Mouse (Mus musculus): ENCODE results near the gene Ago3. TPM values are rescaled to one million over a fixed set of nuclear protein-coding genes. Genes with fewer than 3 reads are reported as not detected.

Gene Ago3
- polyA plus RNA-seq, 1 experiment from 2014 or later, result 7.7 TPM

DNA sequence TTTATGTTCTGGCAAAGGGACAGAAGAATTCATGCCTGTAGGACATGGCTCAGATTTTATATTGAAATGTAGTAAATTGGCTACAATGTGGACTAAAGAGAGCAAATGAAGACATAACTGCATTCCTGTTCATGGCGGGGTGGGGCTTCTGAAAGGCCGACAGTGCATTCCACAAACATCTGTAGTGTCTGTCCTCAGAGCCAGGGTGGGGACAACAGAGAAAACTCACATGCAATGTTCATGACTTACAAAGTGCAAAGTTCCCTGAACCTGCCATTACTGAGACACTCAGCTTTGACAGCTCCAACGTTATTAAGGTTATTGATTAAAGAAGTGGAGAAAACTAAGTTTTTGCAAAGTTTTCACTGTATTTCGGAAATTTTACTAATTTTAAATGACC lies 85.9 kb downstream of the Ago3 start:
- ATAC-seq (no peak), DNase-seq (ENCODE audit: low spot score) (no peak)
- H3K27me3 ChIP-seq (replicated peaks; ENCODE audit: control insufficient read depth, insufficient read depth, low read length), result no peaks in the 10 kb centered on the region
- WGBS, result 86% methylated on average over 4 of the region's 4 CpGs
- no peak overlapping the region for H3K27ac ChIP-seq (ENCODE audit: low read depth, low read length)
- no peak overlapping the region for H3K4me3 ChIP-seq (ENCODE audit: low read depth, low read length)
- H3K4me1 ChIP-seq (ENCODE audit: control insufficient read depth, insufficient read depth, low read length), result no peaks in the 10 kb centered on the region
- H3K4me2 ChIP-seq (ENCODE audit: low read length), result no peak overlapping the region
- peaks cover 37% of the 10 kb centered on the region for H3K36me3 ChIP-seq (ENCODE audit: control insufficient read depth, insufficient read depth, low read length)
- H3K9me3 ChIP-seq (replicated peaks; ENCODE audit: control insufficient read depth, low read length), result no peaks in the 10 kb centered on the region
- no peak overlapping the region for H3K9ac ChIP-seq (ENCODE audit: low read length)

DNA sequence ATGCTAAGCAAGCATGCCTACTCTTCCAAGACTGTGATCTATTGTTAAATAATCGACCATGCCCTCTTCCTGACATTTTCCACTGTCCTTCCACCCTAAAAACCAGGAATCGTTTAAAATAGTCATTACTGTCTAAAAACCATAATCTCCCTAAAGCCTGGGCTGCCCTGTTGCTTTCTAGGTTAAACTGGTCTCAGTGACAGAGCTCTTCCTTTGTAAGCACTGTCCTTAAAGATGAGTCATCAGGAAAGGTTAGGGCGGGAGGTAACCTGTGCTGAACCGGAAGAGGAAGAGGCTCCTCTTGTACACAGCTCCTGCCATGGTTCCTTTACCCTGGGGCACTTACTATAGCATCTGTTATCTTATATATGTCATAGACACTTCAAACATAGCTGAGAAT lies 89.9 kb downstream of the Ago3 start:
- no peak overlapping the region for H3K27ac ChIP-seq (ENCODE audit: low read depth, low read length)
- H3K27me3 ChIP-seq (replicated peaks; ENCODE audit: control insufficient read depth, insufficient read depth, low read length), result no peaks in the 10 kb centered on the region
- H3K9me3 ChIP-seq (replicated peaks; ENCODE audit: control insufficient read depth, low read length), result no peaks in the 10 kb centered on the region
- ATAC-seq (no peak), DNase-seq (ENCODE audit: low spot score) (no peak)
- peaks cover 13% of the 10 kb centered on the region; the same call in 1 of the 2 replicates for H3K36me3 ChIP-seq (ENCODE audit: control insufficient read depth, insufficient read depth, low read length)
- H3K9ac ChIP-seq (ENCODE audit: low read length), result no peak overlapping the region
- H3K4me3 ChIP-seq (ENCODE audit: low read depth, low read length), result no peak overlapping the region
- WGBS, result 73% methylated on average over 4 of the region's 4 CpGs
- H3K4me2 ChIP-seq (ENCODE audit: low read length), result no peak overlapping the region
- no peaks in the 10 kb centered on the region for H3K4me1 ChIP-seq (ENCODE audit: control insufficient read depth, insufficient read depth, low read length)

GRCm38 (mm10) chr4:126332358-126332757 lies 97.0 kb downstream of the Ago3 start:
- H3K9me3 ChIP-seq (replicated peaks; ENCODE audit: control insufficient read depth, low read length), result no peaks in the 10 kb centered on the region
- no peaks in the 10 kb centered on the region for H3K4me1 ChIP-seq (ENCODE audit: control insufficient read depth, insufficient read depth, low read length)
- no peak overlapping the region for H3K27ac ChIP-seq (ENCODE audit: low read depth, low read length)
- H3K9ac ChIP-seq (ENCODE audit: low read length), result no peak overlapping the region
- ATAC-seq (no peak), DNase-seq (ENCODE audit: low spot score) (no peak)
- no peaks in the 10 kb centered on the region for H3K27me3 ChIP-seq (replicated peaks; ENCODE audit: control insufficient read depth, insufficient read depth, low read length)
- peaks cover 4% of the 10 kb centered on the region; the same call in 1 of the 2 replicates for H3K36me3 ChIP-seq (ENCODE audit: control insufficient read depth, insufficient read depth, low read length)
- no peak overlapping the region for H3K4me3 ChIP-seq (ENCODE audit: low read depth, low read length)
- H3K4me2 ChIP-seq (ENCODE audit: low read length), result no peak overlapping the region
- 46% methylated on average over 3 of the region's 3 CpGs for WGBS

- H3K36me3 ChIP-seq (ENCODE audit: control insufficient read depth, insufficient read depth, low read length), result no peaks in the 10 kb centered on the region; the same call in 1 of the 2 replicates
- ATAC-seq (no peak), DNase-seq (ENCODE audit: low spot score) (no peak)
- WGBS, result 86% methylated on average over 1 of the region's 1 CpGs
- H3K4me1 ChIP-seq (ENCODE audit: control insufficient read depth, insufficient read depth, low read length), result no peaks in the 10 kb centered on the region
- H3K4me2 ChIP-seq (ENCODE audit: low read length), result no peak overlapping the region
- no peaks in the 10 kb centered on the region for H3K9me3 ChIP-seq (replicated peaks; ENCODE audit: control insufficient read depth, low read length)
- H3K27me3 ChIP-seq (replicated peaks; ENCODE audit: control insufficient read depth, insufficient read depth, low read length), result no peaks in the 10 kb centered on the region
- H3K9ac ChIP-seq (ENCODE audit: low read length), result no peak overlapping the region
- no peak overlapping the region for H3K4me3 ChIP-seq (ENCODE audit: low read depth, low read length)
- no peak overlapping the region for H3K27ac ChIP-seq (ENCODE audit: low read depth, low read length)
These were observed 97.6 kb downstream of the Ago3 start for GRCm38 (mm10) chr4:126331751-126332150.

DNA sequence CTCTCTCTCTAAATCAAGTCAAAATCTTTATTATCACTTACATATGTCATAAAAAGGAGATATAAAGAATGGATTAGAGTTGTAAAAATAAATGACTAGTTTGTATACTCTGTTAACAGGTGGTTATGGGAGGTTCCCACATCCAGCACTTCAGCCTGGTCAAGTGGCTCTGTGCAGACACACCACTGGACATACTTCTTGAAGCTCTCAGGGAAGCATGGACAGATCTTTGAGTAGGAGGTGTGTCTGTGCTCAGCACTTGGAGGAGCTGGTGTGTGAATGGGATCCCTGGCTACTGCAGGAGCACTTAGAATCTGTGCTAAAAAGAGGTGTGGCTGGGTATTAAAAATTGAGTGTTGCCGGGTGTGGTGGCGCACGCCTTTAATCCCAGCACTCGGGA lies 99.1 kb downstream of the Ago3 start:
- Histone ChIP-seq H3K27ac (ENCODE audit: low read depth, low read length) (no peak overlapping the region), H3K9ac (ENCODE audit: low read length) (no peak overlapping the region), H3K4me1 (ENCODE audit: control insufficient read depth, insufficient read depth, low read length) (0 out of 2 replicates have a peak, but pooled peaks cover under 1% of the 10 kb centered on the region), H3K9me3 (replicated peaks; ENCODE audit: control insufficient read depth, low read length) (no peaks in the 10 kb centered on the region), H3K27me3 (replicated peaks; ENCODE audit: control insufficient read depth, insufficient read depth, low read length) (no peaks in the 10 kb centered on the region), H3K4me3 (ENCODE audit: low read depth, low read length) (no peak overlapping the region), H3K36me3 (ENCODE audit: control insufficient read depth, insufficient read depth, low read length) (no peaks in the 10 kb centered on the region), H3K4me2 (ENCODE audit: low read length) (no peak overlapping the region)
- DNase-seq (ENCODE audit: low spot score) (no peak), ATAC-seq (no peak)
- 93% methylated on average over 4 of the region's 4 CpGs for WGBS

DNA sequence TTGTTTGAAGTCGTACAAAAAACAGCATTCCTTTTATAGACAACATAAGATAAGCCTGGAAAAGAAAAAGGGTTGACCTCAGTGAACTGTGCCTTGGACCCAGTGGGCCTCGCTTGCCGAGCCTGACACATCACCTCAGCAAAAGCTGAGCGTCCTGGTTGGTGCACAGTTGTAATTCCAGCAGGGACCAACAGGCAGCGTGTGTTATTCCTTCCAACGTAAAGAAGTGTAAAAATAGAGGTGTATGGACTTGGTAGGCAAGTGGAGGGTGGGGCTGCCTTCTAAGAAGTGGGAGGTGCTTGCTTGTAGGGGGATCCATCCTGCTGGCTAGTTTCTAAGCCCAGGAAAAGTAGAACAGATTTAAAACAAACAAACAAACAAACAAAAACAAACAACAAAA lies 103.3 kb downstream of the Ago3 start:
- Histone ChIP-seq H3K9ac (ENCODE audit: low read length) (no peak overlapping the region), H3K9me3 (replicated peaks; ENCODE audit: control insufficient read depth, low read length) (no peaks in the 10 kb centered on the region), H3K4me1 (ENCODE audit: control insufficient read depth, insufficient read depth, low read length) (0 out of 2 replicates have a peak, but pooled peaks cover 5% of the 10 kb centered on the region), H3K4me3 (ENCODE audit: low read depth, low read length) (no peak overlapping the region), H3K36me3 (ENCODE audit: control insufficient read depth, insufficient read depth, low read length) (no peaks in the 10 kb centered on the region), H3K4me2 (ENCODE audit: low read length) (no peak overlapping the region), H3K27me3 (replicated peaks; ENCODE audit: control insufficient read depth, insufficient read depth, low read length) (no peaks in the 10 kb centered on the region; the same call in 1 of the 2 replicates), H3K27ac (ENCODE audit: low read depth, low read length) (no peak overlapping the region)
- WGBS, result 28% methylated on average over 6 of the region's 6 CpGs
- no peak for ATAC-seq
- no peak for DNase-seq (ENCODE audit: low spot score)

GRCm38 (mm10) chr4:126325281-126325861 lies 104.0 kb downstream of the Ago3 start, which contains the start of gene Tekt2:
Gene Tekt2, minus strand, starts transcription at chr4:126325688.
- H3K9ac ChIP-seq (ENCODE audit: low read length), result peak within 1 kb of the TSS; percentile 32; the same call in 1 of the 2 replicates
- H3K4me1 ChIP-seq (ENCODE audit: control insufficient read depth, insufficient read depth, low read length), result 0 out of 2 replicates have a peak, but pooled peaks cover 8% of the 10 kb centered on the region
- H3K27me3 ChIP-seq (replicated peaks; ENCODE audit: control insufficient read depth, insufficient read depth, low read length), result no peaks in the 10 kb centered on the region; the same call in 1 of the 2 replicates
- H3K36me3 ChIP-seq (ENCODE audit: control insufficient read depth, insufficient read depth, low read length), result no peaks in the 10 kb centered on the region
- H3K4me3 ChIP-seq (ENCODE audit: low read depth, low read length), result no peak within 1 kb of the TSS
- no peaks in the 10 kb centered on the region for H3K9me3 ChIP-seq (replicated peaks; ENCODE audit: control insufficient read depth, low read length)
- no peak for ATAC-seq
- peak within 1 kb of the TSS; percentile 34 for H3K4me2 ChIP-seq (ENCODE audit: low read length)
- no peak for DNase-seq (ENCODE audit: low spot score)
- H3K27ac ChIP-seq (ENCODE audit: low read depth, low read length), result no peak within 1 kb of the TSS
- 9% methylated on average over 23 of the region's 23 CpGs for WGBS

DNA sequence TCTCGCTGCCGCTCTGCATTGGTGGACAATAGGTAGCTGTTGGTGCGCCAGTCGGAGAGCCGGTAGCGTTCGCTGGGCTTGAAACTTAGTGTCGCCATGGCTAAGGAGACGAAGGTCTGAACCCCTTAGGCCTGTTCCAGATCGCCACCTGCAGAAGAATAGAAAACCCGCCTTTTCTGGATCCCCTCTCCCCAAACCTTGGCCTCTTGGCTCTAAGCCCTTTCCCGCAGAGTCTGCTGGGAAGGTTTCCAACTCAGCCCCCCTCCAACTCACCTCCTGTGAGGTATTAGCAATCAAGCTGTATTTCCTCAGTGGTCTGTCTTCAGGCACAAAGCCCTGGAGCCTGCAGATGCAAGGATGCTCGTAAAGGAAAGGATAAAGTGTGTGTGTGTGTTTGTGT lies 104.5 kb downstream of the Ago3 start:
- H3K4me2 ChIP-seq (ENCODE audit: low read length), result peak overlapping the region; percentile 34
- 0 out of 2 replicates have a peak, but pooled peaks cover 9% of the 10 kb centered on the region for H3K4me1 ChIP-seq (ENCODE audit: control insufficient read depth, insufficient read depth, low read length)
- H3K27ac ChIP-seq (ENCODE audit: low read depth, low read length), result no peak overlapping the region
- ATAC-seq, result no peak
- H3K9me3 ChIP-seq (replicated peaks; ENCODE audit: control insufficient read depth, low read length), result no peaks in the 10 kb centered on the region
- no peak overlapping the region for H3K4me3 ChIP-seq (ENCODE audit: low read depth, low read length)
- no peaks in the 10 kb centered on the region for H3K36me3 ChIP-seq (ENCODE audit: control insufficient read depth, insufficient read depth, low read length)
- H3K27me3 ChIP-seq (replicated peaks; ENCODE audit: control insufficient read depth, insufficient read depth, low read length), result no peaks in the 10 kb centered on the region; the same call in 1 of the 2 replicates
- DNase-seq (ENCODE audit: low spot score), result peak; percentile 48
- H3K9ac ChIP-seq (ENCODE audit: low read length), result peak overlapping the region; percentile 32; the same call in 1 of the 2 replicates
- 16% methylated on average over 13 of the region's 13 CpGs for WGBS

GRCm38 (mm10) chr4:126322646-126323045 lies 106.7 kb downstream of the Ago3 start:
- no peaks in the 10 kb centered on the region for H3K9me3 ChIP-seq (replicated peaks; ENCODE audit: control insufficient read depth, low read length)
- H3K4me1 ChIP-seq (ENCODE audit: control insufficient read depth, insufficient read depth, low read length), result 0 out of 2 replicates have a peak, but pooled peaks cover 9% of the 10 kb centered on the region
- DNase-seq (ENCODE audit: low spot score) (no peak), ATAC-seq (no peak)
- H3K4me3 ChIP-seq (ENCODE audit: low read depth, low read length), result no peak overlapping the region
- no peaks in the 10 kb centered on the region; the same call in 1 of the 2 replicates for H3K27me3 ChIP-seq (replicated peaks; ENCODE audit: control insufficient read depth, insufficient read depth, low read length)
- no peak overlapping the region for H3K4me2 ChIP-seq (ENCODE audit: low read length)
- no peak overlapping the region for H3K27ac ChIP-seq (ENCODE audit: low read depth, low read length)
- H3K36me3 ChIP-seq (ENCODE audit: control insufficient read depth, insufficient read depth, low read length), result peaks cover 11% of the 10 kb centered on the region
- H3K9ac ChIP-seq (ENCODE audit: low read length), result no peak overlapping the region
- WGBS, result 96% methylated on average over 13 of the region's 13 CpGs
